Mouse (Mus musculus) limb, embryonic 11.5 days (tissue): ENCODE measurements around the gene Cse1l. TPM values are rescaled to one million over a fixed set of nuclear protein-coding genes. Genes with fewer than 3 reads are reported as not detected.

Source experiments
- ATAC-seq: fragments of 200-750 bp; cut with Nextera tagmentation; 2 replicates; pipeline ENCODE4 v1.8.0; 2017; ENCODE audit warnings: low read depth; ENCODE audit not compliant: insufficient number of reproducible peaks, low FRiP score, low TSS enrichment
- DNase-seq: peaks from one replicate; pipeline ENCODE4 v3.0.0-alpha.2; 2015; ENCODE audit warnings: low spot score
- H3K27ac ChIP-seq: fragments of 300-500 bp; sonication (generic); replicated peaks from 2 replicates; pipeline ENCODE4 v1.5.1; 2014; ENCODE audit warnings: low read depth, mild to moderate bottlenecking, low read length
- H3K27me3 ChIP-seq: fragments of 300-500 bp; sonication (generic); 2 replicates; pipeline ENCODE4 v1.6.1; 2014; ENCODE audit warnings: mild to moderate bottlenecking, low read length, mixed read lengths; ENCODE audit not compliant: control insufficient read depth, insufficient read depth
- H3K36me3 ChIP-seq: fragments of 300-500 bp; sonication (generic); 2 replicates; pipeline ENCODE4 v1.6.1; 2014; ENCODE audit warnings: mild to moderate bottlenecking, low read length, moderate library complexity, mixed read lengths; ENCODE audit not compliant: control insufficient read depth, insufficient read depth
- H3K4me1 ChIP-seq: fragments of 300-500 bp; sonication (generic); 2 replicates; pipeline ENCODE4 v1.6.1; 2014; ENCODE audit warnings: low read length, mixed read lengths; ENCODE audit not compliant: control insufficient read depth, insufficient read depth
- H3K4me2 ChIP-seq: fragments of 300-500 bp; sonication (generic); 2 replicates; pipeline ENCODE4 v1.6.1; 2014; ENCODE audit warnings: low read depth, mild to moderate bottlenecking, moderate library complexity; ENCODE audit not compliant: severe bottlenecking
- H3K4me3 ChIP-seq: fragments of 300-500 bp; sonication (generic); 2 replicates; pipeline ENCODE4 v1.5.1; 2014; ENCODE audit warnings: low read depth, low read length
- H3K9ac ChIP-seq: fragments of 300-500 bp; sonication (generic); 2 replicates; pipeline ENCODE4 v1.6.1; 2014; ENCODE audit warnings: mild to moderate bottlenecking, low read length
- H3K9me3 ChIP-seq: fragments of 300-500 bp; sonication (generic); 2 replicates; pipeline ENCODE4 v1.6.1; 2016; ENCODE audit warnings: low read length; ENCODE audit not compliant: control insufficient read depth
- WGBS: fragments of 180-500 bp; shearing (Covaris S2); extraction: QIAGEN DNeasy Blood & Tissue Kit; methylation state at CpG from one replicate; pipeline ENCODE4 v1.1.7; 2014; 5-methylcytosine and 5-hydroxymethylcytosine counted together
- polyA plus RNA-seq: library from polyadenylated mRNA; unstranded; fragments of >200 nt; fragmentation: Nextera tagmentation; extraction: Ambion mirVana; gene quantifications from 2 replicates; pipeline ENCODE4 v1.2.1, GENCODE M21; 2014

Gene Cse1l
- 224 and 226 TPM in 2 replicates for polyA plus RNA-seq

GRCm38 (mm10) chr2:166905711-166906522, at the start of gene Cse1l:
Gene Cse1l (plus strand): TSS chr2:166906040.
- under 1% methylated on average over 80 of the region's 80 CpGs for WGBS
- Histone ChIP-seq H3K9me3 (no peaks in the 10 kb centered on the region), H3K27ac (peak within 1 kb of the TSS; percentile 95), H3K27me3 (no peaks in the 10 kb centered on the region), H3K9ac (peak within 1 kb of the TSS; percentile 95), H3K4me2 (peak within 1 kb of the TSS; percentile 95), H3K4me1 (peaks cover 9% of the 10 kb centered on the region), H3K4me3 (peak within 1 kb of the TSS; percentile 92), H3K36me3 (0 out of 2 replicates have a peak, but pooled peaks cover 1% of the 10 kb centered on the region)
- ATAC-seq (peak; percentile 96), DNase-seq (peak; percentile 100)

GRCm38 (mm10) chr2:166856366-166856765, 49.5 kb upstream of the Cse1l start:
- no peak for ATAC-seq
- no peak overlapping the region for H3K9ac ChIP-seq
- H3K4me2 ChIP-seq, result no peak overlapping the region
- H3K4me3 ChIP-seq, result no peak overlapping the region
- H3K4me1 ChIP-seq, result no peaks in the 10 kb centered on the region
- H3K36me3 ChIP-seq, result peaks cover 16% of the 10 kb centered on the region
- H3K27ac ChIP-seq, result no peak overlapping the region
- no peak for DNase-seq
- H3K9me3 ChIP-seq, result peaks cover 3% of the 10 kb centered on the region; the same call in 1 of the 2 replicates
- 93% methylated on average over 6 of the region's 6 CpGs for WGBS
- H3K27me3 ChIP-seq, result no peaks in the 10 kb centered on the region

GRCm38 (mm10) chr2:166857118-166857517, 48.7 kb upstream of the Cse1l start:
- 88% methylated on average over 2 of the region's 2 CpGs for WGBS
- Histone ChIP-seq H3K9me3 (peaks cover 2% of the 10 kb centered on the region; the same call in 1 of the 2 replicates), H3K27ac (no peak overlapping the region), H3K36me3 (peaks cover 15% of the 10 kb centered on the region), H3K4me1 (no peaks in the 10 kb centered on the region), H3K9ac (no peak overlapping the region), H3K4me2 (no peak overlapping the region), H3K4me3 (no peak overlapping the region), H3K27me3 (no peaks in the 10 kb centered on the region)
- ATAC-seq, result no peak
- DNase-seq, result peak; percentile 25

- H3K27ac ChIP-seq, result no peak overlapping the region
- H3K4me1 ChIP-seq, result no peaks in the 10 kb centered on the region
- H3K27me3 ChIP-seq, result no peaks in the 10 kb centered on the region
- ATAC-seq (no peak), DNase-seq (no peak)
- no peak overlapping the region for H3K4me2 ChIP-seq
- H3K9me3 ChIP-seq, result no peaks in the 10 kb centered on the region
- WGBS, result 88% methylated on average over 7 of the region's 7 CpGs
- peaks cover 13% of the 10 kb centered on the region for H3K36me3 ChIP-seq
- H3K9ac ChIP-seq, result no peak overlapping the region
- no peak overlapping the region for H3K4me3 ChIP-seq
Observed at GRCm38 (mm10) chr2:166859214-166859613, 46.6 kb upstream of the Cse1l start.

GRCm38 (mm10) chr2:166862505-166862904, 43.3 kb upstream of the Cse1l start:
- H3K9me3 ChIP-seq, result no peaks in the 10 kb centered on the region
- H3K4me3 ChIP-seq, result no peak overlapping the region
- ATAC-seq (no peak), DNase-seq (no peak)
- no peak overlapping the region for H3K4me2 ChIP-seq
- no peaks in the 10 kb centered on the region for H3K27me3 ChIP-seq
- H3K9ac ChIP-seq, result no peak overlapping the region
- H3K36me3 ChIP-seq, result peaks cover 12% of the 10 kb centered on the region
- no peak overlapping the region for H3K27ac ChIP-seq
- H3K4me1 ChIP-seq, result no peaks in the 10 kb centered on the region
- WGBS, result 81% methylated on average over 3 of the region's 3 CpGs

- no peak overlapping the region for H3K4me2 ChIP-seq
- ATAC-seq (no peak), DNase-seq (no peak)
- H3K27ac ChIP-seq, result no peak overlapping the region
- no peaks in the 10 kb centered on the region for H3K4me1 ChIP-seq
- H3K9me3 ChIP-seq, result no peaks in the 10 kb centered on the region
- H3K27me3 ChIP-seq, result no peaks in the 10 kb centered on the region
- 90% methylated on average over 10 of the region's 10 CpGs for WGBS
- no peak overlapping the region for H3K9ac ChIP-seq
- H3K36me3 ChIP-seq, result peaks cover 12% of the 10 kb centered on the region
- no peak overlapping the region for H3K4me3 ChIP-seq
Observed at GRCm38 (mm10) chr2:166865476-166865875, 40.4 kb upstream of the Cse1l start.

GRCm38 (mm10) chr2:166870271-166870865, 35.5 kb upstream of the Cse1l start:
- ATAC-seq, result no peak
- 93% methylated on average over 20 of the region's 20 CpGs for WGBS

GRCm38 (mm10) chr2:166870899-166871298, 34.9 kb upstream of the Cse1l start:
- Histone ChIP-seq H3K9ac (no peak overlapping the region), H3K27ac (no peak overlapping the region), H3K4me3 (no peak overlapping the region), H3K4me1 (no peaks in the 10 kb centered on the region), H3K4me2 (no peak overlapping the region), H3K27me3 (no peaks in the 10 kb centered on the region), H3K9me3 (no peaks in the 10 kb centered on the region), H3K36me3 (peaks cover 20% of the 10 kb centered on the region)
- DNase-seq, result no peak
- ATAC-seq, result no peak
- WGBS, result 92% methylated on average over 10 of the region's 10 CpGs

More at GRCm38 (mm10) chr2:166870271-166870865, 35.5 kb upstream of the Cse1l start:
- DNase-seq, result no peak
- no peaks in the 10 kb centered on the region for H3K27me3 ChIP-seq
- H3K36me3 ChIP-seq, result peaks cover 20% of the 10 kb centered on the region
- no peak overlapping the region for H3K9ac ChIP-seq
- H3K27ac ChIP-seq, result no peak overlapping the region
- no peak overlapping the region for H3K4me2 ChIP-seq
- H3K4me3 ChIP-seq, result no peak overlapping the region
- no peaks in the 10 kb centered on the region for H3K4me1 ChIP-seq
- H3K9me3 ChIP-seq, result no peaks in the 10 kb centered on the region
